Mouse (Mus musculus) ovary, postnatal 36 days (tissue): ENCODE data around the gene Bahd1.

Experiments
- DNase-seq: peaks from one replicate; pipeline ENCODE4 v3.0.0; 2022; ENCODE audit warnings: low spot score, mixed read lengths

Bahd1 gene

GRCm38 (mm10) chr2:118941341-118941740, 41.2 kb downstream of the Bahd1 start:
- DNase-seq: no peak

- no peak for DNase-seq
These were observed 43.1 kb downstream of the Bahd1 start for GRCm38 (mm10) chr2:118943232-118943631.

- DNase-seq: no peak
These were observed 48.6 kb downstream of the Bahd1 start for GRCm38 (mm10) chr2:118948818-118949217.

GRCm38 (mm10) chr2:118949699-118950098, 49.5 kb downstream of the Bahd1 start:
- no peak for DNase-seq

GRCm38 (mm10) chr2:118956497-118956896, 56.3 kb downstream of the Bahd1 start:
- no peak for DNase-seq

- no peak for DNase-seq
These were observed 59.5 kb downstream of the Bahd1 start for GRCm38 (mm10) chr2:118959644-118960043.

GRCm38 (mm10) chr2:118960413-118960812, 60.2 kb downstream of the Bahd1 start:
- no peak for DNase-seq

- DNase-seq: no peak
These were observed 61.4 kb downstream of the Bahd1 start for GRCm38 (mm10) chr2:118961546-118961945.

- DNase-seq: no peak
These were observed 63.0 kb downstream of the Bahd1 start for GRCm38 (mm10) chr2:118963007-118963675.

- DNase-seq: no peak
These were observed 63.5 kb downstream of the Bahd1 start for GRCm38 (mm10) chr2:118963676-118964012.

GRCm38 (mm10) chr2:118969585-118970147, 69.5 kb downstream of the Bahd1 start:
- no peak for DNase-seq

GRCm38 (mm10) chr2:118972048-118972447, 71.9 kb downstream of the Bahd1 start:
- no peak for DNase-seq

- DNase-seq: peak; percentile 85
These were observed 72.7 kb downstream of the Bahd1 start for GRCm38 (mm10) chr2:118972687-118973376.
